Mouse (Mus musculus) lung, adult 2 months (tissue): ENCODE results near the gene Tlk1.

ENCODE experiments used
- CTCF ChIP-seq: fragments of 200-500 bp; IDR thresholded peaks from 2 replicates; pipeline ENCODE4 v1.5.1; 2011; ENCODE audit warnings: mild to moderate bottlenecking, low read length, control low read depth; ENCODE audit not compliant: insufficient read depth
- POLR2A ChIP-seq: fragments of 200-500 bp; IDR thresholded peaks from 2 replicates; pipeline ENCODE4 v1.6.1; 2011; ENCODE audit warnings: low read depth, mild to moderate bottlenecking, control low read depth, low read length, borderline replicate concordance; ENCODE audit errors: extremely low read depth

GRCm38 (mm10) chr2:70823434-70823833 is 2.1 kb downstream of the Tlk1 start:
- TF ChIP-seq CTCF = no peak
- TF ChIP-seq POLR2A = no peak
